ENCODE assay signal across 16 mouse cellular contexts in the genomic region with DNA sequence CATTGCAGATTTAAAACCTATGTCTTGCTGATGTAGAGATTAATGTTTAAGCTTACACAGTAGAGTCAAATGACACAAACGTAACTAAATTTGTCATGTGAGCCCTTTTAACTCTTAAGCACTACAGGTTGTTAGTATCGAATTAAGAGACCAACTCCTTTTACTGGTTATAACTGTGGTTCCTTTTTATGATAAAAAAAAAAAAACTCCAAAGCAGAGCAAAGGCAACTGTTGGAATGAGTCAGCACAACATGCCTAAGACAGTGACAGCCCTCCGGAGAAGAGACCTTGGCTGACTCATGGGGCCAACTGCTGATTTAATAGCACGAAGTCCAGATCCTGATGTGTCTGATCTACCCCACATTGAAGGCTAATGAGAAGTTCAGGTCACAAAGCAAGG.
DNase-seq lines count a peak whose midpoint lies in the region; ATAC-seq and TF ChIP-seq lines count a peak whose summit lies in the region.
"Had no signal": no experiment of that assay in that cellular context is flagged by ENCODE, and none has a peak within 500 bp of the region (broad histone marks: within the 10 kb centered on the region; RNA-seq: fewer than 3 reads in every experiment).

No protein-coding gene starts in this region.

- H3K27me3 ChIP-seq in liver, embryonic 12.5 days (replicated peaks): no peaks in the 10 kb centered on the region
- no peaks in the 10 kb centered on the region for H3K27me3 ChIP-seq in forebrain, embryonic 13.5 days
- H3K27me3 ChIP-seq: embryonic facial prominence, embryonic 12.5 days; neural tube, embryonic 13.5 days had no signal

- H3K9me3 ChIP-seq in ES-E14 (ENCODE audit: control insufficient read depth, insufficient read depth, low read depth, low read length): no peaks in the 10 kb centered on the region
- no peaks in the 10 kb centered on the region for H3K9me3 ChIP-seq in liver, embryonic 12.5 days (replicated peaks)
- H3K9me3 ChIP-seq in forebrain, embryonic 13.5 days (replicated peaks): no peaks in the 10 kb centered on the region
- H3K9me3 ChIP-seq: embryonic facial prominence, embryonic 12.5 days; neural tube, embryonic 13.5 days had no signal

- H3K4me1 ChIP-seq in ES-E14 (ENCODE audit: control insufficient read depth in 2 of 2, insufficient read depth in 2 of 2, low read length in 2 of 2, poor library complexity in 1 of 2): no peaks in the 10 kb centered on the region
- H3K4me1 ChIP-seq in liver, embryonic 12.5 days: peaks cover 69% of the 10 kb centered on the region
- H3K4me1 ChIP-seq in forebrain, embryonic 13.5 days: peaks cover 40% of the 10 kb centered on the region

- WGBS in liver, embryonic 12.5 days (ENCODE audit: insufficient replicate concordance): 26% methylated on average over 4 of the region's 4 CpGs
- 90% methylated on average over 4 of the region's 4 CpGs for whole genome bisulfite sequencing in forebrain, embryonic 13.5 days

- H3K27ac ChIP-seq in ES-E14 (ENCODE audit: insufficient read depth, low read depth, low read length, poor library complexity, severe bottlenecking): no peak overlapping the region
- H3K27ac ChIP-seq in liver, embryonic 12.5 days: 0 out of 2 replicates have a peak overlapping the region, but pooled peaks have one; percentile 15
- H3K27ac ChIP-seq in forebrain, embryonic 13.5 days: no peak overlapping the region
- H3K27ac ChIP-seq: embryonic facial prominence, embryonic 12.5 days; neural tube, embryonic 13.5 days had no signal

- H3K36me3 ChIP-seq in ES-E14 (ENCODE audit: control insufficient read depth, insufficient read depth, low read length, poor library complexity, severe bottlenecking): no peaks in the 10 kb centered on the region; the same call in 1 of the 2 replicates
- no peaks in the 10 kb centered on the region for H3K36me3 ChIP-seq in liver, embryonic 12.5 days
- peaks cover 10% of the 10 kb centered on the region for H3K36me3 ChIP-seq in forebrain, embryonic 13.5 days (ENCODE audit: poor library complexity, severe bottlenecking)

- in situ Hi-C loops in ES-E14 (cut with MboI; ENCODE audit: low sequenced_read_pairs in 2 of 2, unreplicated experiment in 2 of 2): no loop called here

- peak; percentile 63 for ATAC-seq in liver, embryonic 12.5 days
- no peak for ATAC-seq in forebrain, embryonic 13.5 days
- ATAC-seq: forebrain, postnatal 0 days had no signal

- DNase-seq in 3134 (ENCODE audit: extremely low read depth, insufficient read length, low spot score) (peak; percentile 37), ES-E14 (ENCODE audit: low read depth, low spot score) (no peak)
- DNase-seq in brain, adult 2 months (ENCODE audit: low read depth, low spot score): peak; percentile 72
- DNase-seq in thymus, postnatal 14 days: no peak
- no peak for DNase-seq in embryo, embryonic 9.5 days (ENCODE audit: extremely low spot score)
- DNase-seq in layer of hippocampus, adult 9-10 months (ENCODE audit: low spot score): no peak
- DNase-seq: cerebellum, adult 9-10 months; forebrain, postnatal 0 days; heart, postnatal 14 days; lung, embryonic 14.5 days; midbrain, embryonic 14.5 days; thymus, postnatal 25 days had no signal

- no peak overlapping the region for H3K9ac ChIP-seq in ES-E14 (ENCODE audit: insufficient read depth, low read depth, low read length, poor library complexity, severe bottlenecking)
- H3K9ac ChIP-seq in liver, embryonic 12.5 days: no peak overlapping the region
- H3K9ac ChIP-seq in forebrain, embryonic 13.5 days: no peak overlapping the region
- H3K9ac ChIP-seq: embryonic facial prominence, embryonic 12.5 days; forebrain, postnatal 0 days; lung, embryonic 14.5 days; neural tube, embryonic 13.5 days had no signal

- no peak overlapping the region for H3K4me2 ChIP-seq in liver, embryonic 12.5 days
- no peak overlapping the region for H3K4me2 ChIP-seq in forebrain, embryonic 13.5 days
- H3K4me2 ChIP-seq: embryonic facial prominence, embryonic 12.5 days; lung, embryonic 14.5 days; neural tube, embryonic 13.5 days had no signal

- H3K4me3 ChIP-seq in ES-E14 (ENCODE audit: insufficient read depth in 1 of 2, low read depth in 1 of 2, low read length in 2 of 2, poor library complexity in 1 of 2, severe bottlenecking in 1 of 2): no peak overlapping the region
- no peak overlapping the region for H3K4me3 ChIP-seq in liver, embryonic 12.5 days
- H3K4me3 ChIP-seq in forebrain, embryonic 13.5 days: no peak overlapping the region
- H3K4me3 ChIP-seq: embryonic facial prominence, embryonic 12.5 days; neural tube, embryonic 13.5 days had no signal

TF ChIP-seq in ES-E14, 5 proteins besides CTCF, POLR2A, EP300 and RAD21:
- TF ChIP-seq MAFK (IDR thresholded peaks at IDR 0.05; ENCODE audit: insufficient read depth, low read depth, low read length) (0 out of 2 replicates have a peak, but pooled peaks have one; percentile 22), CHD2 (IDR thresholded peaks at IDR 0.05; ENCODE audit: low read depth, low read length) (no peak)

Comparison
In these comparisons a context has a peak if more than half of its experiments do, and no peak if none do; other contexts are left out.
1. DNase-seq: peak in 3134 (single experiment) and brain, adult 2 months (single experiment); none in ES-E14 (single experiment), thymus, postnatal 14 days (single experiment), embryo, embryonic 9.5 days (single experiment) and layer of hippocampus, adult 9-10 months (single experiment).